Mouse (Mus musculus): ENCODE data around the gene Cnot9.
"Not testable (repeated sequence)": the region's sequence is repeated elsewhere in the genome, so short reads cannot be mapped to it uniquely, and the experiment has no call there.

The Cnot9 gene

GRCm38 (mm10) chr1:74505721-74506464 lies at the start of gene Cnot9:
Gene Cnot9 (plus strand): TSS chr1:74506058.
- DNase-seq, result peak; percentile 100

DNA sequence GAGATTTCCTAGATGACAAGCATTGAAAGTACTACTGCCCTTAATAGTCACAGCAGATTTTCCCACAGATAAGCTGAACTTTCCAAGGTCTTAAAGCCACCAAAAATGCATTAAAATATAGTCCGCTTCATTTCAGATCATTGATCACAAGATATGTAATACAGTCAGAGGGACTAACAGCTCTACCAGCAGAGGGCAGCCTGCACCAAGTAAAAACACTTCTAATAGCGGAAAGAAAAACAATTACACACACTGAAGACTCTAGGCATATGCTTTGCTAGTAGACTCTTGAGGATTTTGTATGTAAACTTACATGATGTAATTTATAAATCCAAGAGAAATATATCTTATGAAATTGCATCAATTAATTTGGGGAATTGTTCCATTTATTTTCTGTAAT lies 45.6 kb upstream of the Cnot9 start:
- DNase-seq, result peak; percentile 70 to 73

GRCm38 (mm10) chr1:74485792-74486191 lies 20.1 kb upstream of the Cnot9 start:
- DNase-seq, result no peak

GRCm38 (mm10) chr1:74501106-74501505 lies 4.8 kb upstream of the Cnot9 start:
- DNase-seq, result no peak

DNA sequence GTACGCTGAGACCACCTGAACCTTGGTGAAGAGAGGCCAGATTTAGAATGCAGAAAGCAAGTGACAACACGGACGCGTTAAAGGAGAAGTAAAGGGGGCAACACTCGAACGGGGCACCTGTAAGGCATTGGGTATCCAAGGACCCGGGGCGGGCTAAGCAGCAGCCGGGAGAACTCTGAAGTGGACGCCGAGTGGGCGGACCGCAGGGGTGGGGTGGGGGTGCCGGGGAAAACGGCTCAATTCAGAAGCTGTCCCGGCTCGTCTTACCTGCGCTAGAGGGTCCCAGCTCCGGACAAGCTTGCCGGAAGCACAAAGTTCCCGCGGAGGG lies 501 bp upstream of the Cnot9 start:
- no peak for DNase-seq

DNA sequence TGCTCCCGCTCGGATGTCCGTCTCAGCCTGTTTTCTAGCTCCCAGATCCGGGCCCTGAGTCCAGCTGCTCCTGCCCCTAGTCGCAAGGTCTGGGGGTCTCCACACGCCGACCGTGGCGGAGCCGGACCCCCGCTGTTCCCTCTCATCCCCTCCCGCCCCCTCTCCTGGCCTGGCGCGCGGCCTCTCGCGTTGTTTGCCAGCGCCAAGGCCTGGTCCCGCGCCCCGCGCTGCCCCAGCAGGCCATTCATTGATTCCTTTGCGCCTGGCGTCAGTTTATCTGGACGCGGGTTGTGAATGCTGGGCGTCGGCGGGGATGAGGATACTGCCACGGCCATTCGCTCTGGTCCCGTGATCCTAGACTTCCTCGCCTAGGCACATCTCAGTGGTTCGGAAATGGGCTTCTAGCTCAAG lies 618 bp downstream of the Cnot9 start:
- peak; percentile 84 to 86 for DNase-seq

DNA sequence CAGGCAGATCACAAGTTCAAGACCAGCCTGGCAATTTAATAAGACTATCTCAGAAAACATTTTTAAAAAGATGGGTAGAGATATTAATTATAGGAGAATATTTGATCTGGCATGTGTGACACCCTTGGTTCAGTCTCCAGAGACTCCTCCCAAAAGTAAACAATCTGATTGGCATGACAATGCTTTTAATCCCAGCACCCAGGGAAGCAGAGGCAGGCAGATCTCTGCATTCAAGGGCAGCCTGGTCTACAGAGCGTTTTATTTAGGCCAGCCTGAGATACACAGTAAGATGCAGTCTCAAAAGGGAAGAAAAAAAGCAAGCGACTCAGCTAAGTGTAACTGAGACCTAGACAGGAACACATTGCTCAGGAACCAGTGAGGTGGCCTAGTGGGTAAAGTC lies 1.9 kb downstream of the Cnot9 start:
- DNase-seq, result no peak

DNA sequence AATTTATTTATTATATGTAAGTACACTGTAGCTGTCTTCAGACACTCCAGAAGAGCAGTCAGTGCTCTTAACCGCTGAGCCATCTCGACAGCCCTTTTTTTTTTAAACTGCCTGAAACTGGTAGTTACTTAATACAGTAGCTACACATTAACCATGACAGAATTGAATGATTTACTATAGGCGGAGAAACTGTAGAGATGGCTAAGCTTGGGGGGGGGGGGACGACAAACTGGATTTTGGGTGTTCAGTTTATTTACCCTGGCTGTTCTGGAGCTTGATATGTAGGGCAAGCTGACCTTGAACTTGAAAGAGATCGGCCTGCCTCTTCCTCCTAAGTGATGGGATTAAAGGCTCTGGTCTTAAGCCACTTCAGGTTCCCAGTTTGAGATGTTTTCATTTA lies 5.4 kb downstream of the Cnot9 start:
- DNase-seq, result no peak

- not testable (repeated sequence) for DNase-seq
Observed at GRCm38 (mm10) chr1:74512999-74513398, 7.1 kb downstream of the Cnot9 start.

- no peak for DNase-seq
Observed at GRCm38 (mm10) chr1:74519875-74520274, 14.0 kb downstream of the Cnot9 start.

GRCm38 (mm10) chr1:74524746-74525145 lies 18.9 kb downstream of the Cnot9 start:
- DNase-seq, result no peak

GRCm38 (mm10) chr1:74528589-74528988 lies 22.7 kb downstream of the Cnot9 start:
- no peak for DNase-seq

- peak; percentile 90 to 93 for DNase-seq
Observed at GRCm38 (mm10) chr1:74538650-74539049, 32.8 kb downstream of the Cnot9 start.

- peak; percentile 64 to 76 for DNase-seq
Observed at GRCm38 (mm10) chr1:74542451-74542961, 36.6 kb downstream of the Cnot9 start, which contains the start of gene Plcd4. Gene Plcd4 (plus strand): TSS chr1:74542888.

DNA sequence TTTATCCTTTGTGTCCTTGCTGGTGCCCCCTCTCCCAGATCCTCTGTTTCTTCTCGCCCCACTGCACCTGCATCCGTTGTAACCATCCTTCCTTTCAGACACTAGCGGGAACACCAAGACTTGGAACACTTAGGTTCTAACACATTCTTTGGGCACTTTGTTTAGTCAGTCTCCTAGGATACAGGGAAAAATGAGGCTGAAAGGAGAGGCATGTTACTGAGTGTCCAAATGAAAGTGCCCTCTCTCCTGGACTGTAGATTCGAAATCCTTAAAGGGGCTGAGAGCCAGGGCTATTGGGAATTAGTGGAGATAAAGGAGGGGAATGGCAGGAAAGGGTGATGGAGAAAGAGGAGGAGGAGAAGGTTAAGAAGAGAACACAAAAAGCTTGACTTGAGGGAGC lies 38.3 kb downstream of the Cnot9 start, which contains the start of gene Usp37:
TSS of gene Usp37 (minus strand) at position 101 of the 400 bp plus-strand sequence.
- DNase-seq, result no peak

- DNase-seq, result no peak
Observed at GRCm38 (mm10) chr1:74559061-74559460, 53.2 kb downstream of the Cnot9 start.

DNA sequence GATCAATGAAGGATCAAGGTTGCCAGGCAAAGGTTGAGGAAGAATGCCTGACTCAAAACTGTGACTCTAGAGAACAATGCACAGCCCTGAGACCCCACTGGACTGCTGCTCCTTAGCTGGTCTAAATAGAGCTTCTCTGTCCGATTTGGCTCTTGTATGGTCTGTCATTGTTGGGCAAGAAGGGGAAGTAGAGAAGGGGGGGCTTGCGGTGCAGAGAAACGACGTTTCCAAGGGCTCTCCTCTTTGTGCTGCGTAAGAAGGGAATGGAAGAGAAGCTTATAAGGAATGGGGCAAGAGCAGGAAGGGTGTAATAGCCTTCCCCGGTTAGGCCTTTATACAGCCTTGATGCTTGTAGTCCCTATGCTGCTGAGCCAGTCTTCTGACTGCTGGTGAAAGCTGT lies 60.0 kb downstream of the Cnot9 start:
- no peak for DNase-seq

GRCm38 (mm10) chr1:74569739-74570719 lies 64.2 kb downstream of the Cnot9 start:
- no peak for DNase-seq

Data from cerebellum, postnatal 10 days (tissue).